Mouse (Mus musculus) ES-E14 (cell line): Measurements from ENCODE around the gene Opn4. TPM values are rescaled to one million over a fixed set of nuclear protein-coding genes. Genes with fewer than 3 reads are reported as not detected.

Experiments
- DNase-seq: peaks from one replicate; pipeline ENCODE4 v3.0.0-alpha.2; 2013; ENCODE audit warnings: low read depth, low spot score
- H3K27ac ChIP-seq: 2 replicates; pipeline ENCODE4 v1.5.1; 2012; ENCODE audit warnings: low read depth, mild to moderate bottlenecking, low read length, moderate library complexity, mixed read lengths; ENCODE audit not compliant: poor library complexity, insufficient read depth, severe bottlenecking
- H3K36me3 ChIP-seq: 2 replicates; pipeline ENCODE4 v1.6.1; 2012; ENCODE audit warnings: mild to moderate bottlenecking, low read length, moderate library complexity, mixed read lengths; ENCODE audit not compliant: control insufficient read depth, poor library complexity, insufficient read depth, severe bottlenecking
- H3K4me1 ChIP-seq, 2 experiments: fragments of 150-350 bp in 1 of 2; sonication (generic) in 1 of 2; 2 replicates each; pipeline ENCODE4 v1.6.1; 2012; ENCODE audit warnings: low read length in 2 of 2, mild to moderate bottlenecking in 1 of 2, mixed read lengths in 1 of 2; ENCODE audit not compliant: control insufficient read depth in 2 of 2, insufficient read depth in 2 of 2, poor library complexity in 1 of 2
- H3K4me3 ChIP-seq, 2 experiments: fragments of 150-350 bp in 1 of 2; sonication (generic) in 1 of 2; 2 replicates each; pipeline ENCODE4 v1.5.1; 2012; ENCODE audit warnings: low read length in 2 of 2, low read depth in 1 of 2, mild to moderate bottlenecking in 1 of 2, mixed read lengths in 1 of 2; ENCODE audit not compliant: insufficient read depth in 1 of 2, poor library complexity in 1 of 2, severe bottlenecking in 1 of 2
- H3K9ac ChIP-seq: 2 replicates; pipeline ENCODE4 v1.6.1; 2012; ENCODE audit warnings: low read depth, mild to moderate bottlenecking, low read length, mixed read lengths; ENCODE audit not compliant: poor library complexity, insufficient read depth, severe bottlenecking
- H3K9me3 ChIP-seq: fragments of 150-350 bp; sonication (generic); 2 replicates; pipeline ENCODE4 v1.6.1; 2012; ENCODE audit warnings: low read depth, mild to moderate bottlenecking, low read length; ENCODE audit not compliant: control insufficient read depth, insufficient read depth
- CHD2 ChIP-seq: IDR thresholded peaks from 2 replicates; pipeline ENCODE4 v1.6.1; 2014; ENCODE audit warnings: mild to moderate bottlenecking, low read depth, low read length, inconsistent platforms
- HCFC1 ChIP-seq: IDR thresholded peaks from 2 replicates; pipeline ENCODE4 v1.6.1; 2012; ENCODE audit warnings: low read length, inconsistent platforms, borderline replicate concordance; ENCODE audit not compliant: insufficient read depth
- MAFK ChIP-seq: IDR thresholded peaks from 2 replicates; pipeline ENCODE4 v1.6.1; 2014; ENCODE audit warnings: mild to moderate bottlenecking, low read depth, low read length, inconsistent platforms; ENCODE audit not compliant: insufficient read depth
- ZC3H11A ChIP-seq: IDR thresholded peaks from 2 replicates; pipeline ENCODE4 v1.6.1; 2012; ENCODE audit warnings: low read depth, mild to moderate bottlenecking, inconsistent platforms, low read length, borderline replicate concordance
- ZNF384 ChIP-seq: IDR thresholded peaks from 2 replicates; pipeline ENCODE4 v1.6.1; 2012; ENCODE audit warnings: low read depth, low read length, inconsistent platforms
- in situ Hi-C, 2 experiments: fragments of 600-800 bp; cut with MboI; formaldehyde crosslinking; loops; one replicate each; pipeline ENCODE4 v1.15.1; 2025; ENCODE audit warnings: low sequenced_read_pairs in 2 of 2, inconsistent platforms in 1 of 2; ENCODE audit not compliant: unreplicated experiment in 2 of 2
- total RNA-seq: library from RNA; depleted of rRNA; stranded (reverse); fragments of 300-350 nt; gene quantifications from 2 replicates; pipeline ENCODE4 v1.2.3, GENCODE M21; 2012

Opn4 gene
- total RNA-seq, 1 experiment = 0.31 TPM

GRCm38 (mm10) chr14:34620611-34621376, 20.9 kb upstream of the Opn4 start:
- H3K9me3 ChIP-seq = no peaks in the 10 kb centered on the region
- TF ChIP-seq ZC3H11A (peak; percentile 52; the same call in 1 of the 2 replicates), CHD2 (no peak)
- no peak for DNase-seq
- no peak overlapping the region for H3K4me3 ChIP-seq
- H3K27ac ChIP-seq = no peak overlapping the region
- in situ Hi-C loops = loop anchor here (10.0 kb wide), 1 partner anchor 154 kb away; no protein-coding TSS in a partner anchor
- H3K9ac ChIP-seq = no peak overlapping the region
- peaks cover 0 to 20% of the 10 kb centered on the region in 2 experiments; a peak in 1 of 4 replicates for H3K4me1 ChIP-seq
- H3K36me3 ChIP-seq = no peaks in the 10 kb centered on the region

GRCm38 (mm10) chr14:34618808-34619207, 18.9 kb upstream of the Opn4 start:
- no peak overlapping the region for H3K27ac ChIP-seq
- no peaks in the 10 kb centered on the region for H3K9me3 ChIP-seq
- no peak for TF ChIP-seq ZNF384
- no peak for TF ChIP-seq CHD2
- TF ChIP-seq HCFC1 = no peak
- no peak for TF ChIP-seq MAFK
- TF ChIP-seq ZC3H11A = no peak
- DNase-seq = no peak
- no peaks in the 10 kb centered on the region for H3K36me3 ChIP-seq
- H3K4me1 ChIP-seq = peaks cover 3 to 23% of the 10 kb centered on the region in 2 experiments; a peak in 3 of 4 replicates
- H3K9ac ChIP-seq = no peak overlapping the region
- in situ Hi-C loops = no loop called here
- no peak overlapping the region for H3K4me3 ChIP-seq

GRCm38 (mm10) chr14:34616821-34617220, 16.9 kb upstream of the Opn4 start:
- in situ Hi-C loops = no loop called here
- DNase-seq = peak; percentile 71
- Histone ChIP-seq H3K4me3 (no peak overlapping the region), H3K9ac (no peak overlapping the region), H3K36me3 (no peaks in the 10 kb centered on the region), H3K27ac (no peak overlapping the region), H3K4me1 (peaks cover 3 to 23% of the 10 kb centered on the region in 2 experiments; a peak in 3 of 4 replicates), H3K9me3 (no peaks in the 10 kb centered on the region)
- TF ChIP-seq ZC3H11A = peak; percentile 81; the same call in 1 of the 2 replicates
- no peak for TF ChIP-seq MAFK

- TF ChIP-seq ZNF384 (no peak), HCFC1 (no peak), CHD2 (no peak)
- Histone ChIP-seq H3K9me3 (no peaks in the 10 kb centered on the region), H3K27ac (peak overlapping the region; percentile 41; the same call in 1 of the 2 replicates), H3K9ac (no peak overlapping the region), H3K4me1 (peaks cover 3 to 21% of the 10 kb centered on the region in 2 experiments; a peak in 3 of 4 replicates), H3K36me3 (no peaks in the 10 kb centered on the region), H3K4me3 (no peak overlapping the region)
- in situ Hi-C loops = no loop called here
- no peak for DNase-seq
Observed at GRCm38 (mm10) chr14:34615625-34616024, 15.7 kb upstream of the Opn4 start.

- Histone ChIP-seq H3K4me3 (peak overlapping the region; percentile 19 to 55), H3K9ac (peak overlapping the region; percentile 68), H3K4me1 (peaks cover 3 to 19% of the 10 kb centered on the region in 2 experiments; a peak in 3 of 4 replicates), H3K27ac (peak overlapping the region; percentile 85), H3K9me3 (no peaks in the 10 kb centered on the region), H3K36me3 (no peaks in the 10 kb centered on the region)
- DNase-seq = no peak
- in situ Hi-C loops = no loop called here
- TF ChIP-seq ZNF384 (no peak), MAFK (peak; percentile 52; the same call in 1 of the 2 replicates)
Observed at GRCm38 (mm10) chr14:34615082-34615481, 15.1 kb upstream of the Opn4 start.
